Mouse (Mus musculus) retina, adult 2 months (tissue): ENCODE measurements around the gene Plod1.
"Not testable (repeated sequence)": the region's sequence is repeated elsewhere in the genome, so short reads cannot be mapped to it uniquely, and the experiment has no call there.

Source experiments
- DNase-seq: peaks from one replicate; pipeline ENCODE4 v3.0.0-alpha.2; 2012; ENCODE audit warnings: low read depth, low spot score

Plod1 gene

GRCm38 (mm10) chr4:147896411-147896810 is 40.2 kb downstream of the Plod1 start:
- DNase-seq = no peak

GRCm38 (mm10) chr4:147895815-147896330 is 40.7 kb downstream of the Plod1 start:
- DNase-seq = no peak

DNA sequence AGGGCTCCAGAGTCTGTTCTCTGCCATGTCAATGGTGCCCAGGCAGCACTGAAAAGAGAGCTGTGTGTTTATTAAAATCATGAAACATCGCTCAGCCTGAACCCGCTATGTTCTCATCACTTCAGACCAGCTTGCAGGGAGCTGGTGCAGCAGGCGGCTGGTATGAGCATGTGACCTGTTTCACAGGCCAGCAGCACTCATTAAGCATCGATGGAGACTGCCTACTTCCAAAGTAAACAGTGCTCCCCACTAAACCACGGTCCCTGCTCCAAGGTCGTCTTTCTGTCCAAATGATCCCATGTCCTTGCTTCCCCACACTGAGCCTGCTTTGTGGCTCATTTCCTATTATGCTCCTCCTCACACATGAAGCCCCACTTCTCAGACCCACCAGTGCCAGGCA is 46.2 kb downstream of the Plod1 start:
- DNase-seq = no peak

GRCm38 (mm10) chr4:147888237-147888636 is 48.3 kb downstream of the Plod1 start:
- DNase-seq = no peak

DNA sequence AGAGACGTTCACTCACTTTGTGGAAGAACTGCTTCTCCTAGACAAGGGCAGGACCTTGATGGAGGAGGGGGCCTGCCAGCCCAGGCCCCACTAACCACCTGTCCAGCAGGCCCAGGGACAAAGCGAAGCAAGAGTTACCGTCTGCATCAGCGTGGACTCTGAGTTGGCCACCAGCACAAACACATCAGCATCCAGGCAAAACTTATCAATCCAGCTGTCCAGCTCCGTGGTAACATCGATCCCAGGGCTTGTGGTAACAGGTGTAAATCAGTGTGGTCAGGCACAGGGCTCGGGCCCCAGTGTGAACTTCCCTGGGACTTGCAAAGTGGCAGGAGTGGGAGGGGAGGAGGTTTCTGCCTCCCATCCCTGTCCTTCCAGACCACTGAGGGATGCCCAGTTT is 49.3 kb downstream of the Plod1 start:
- DNase-seq = no peak

DNA sequence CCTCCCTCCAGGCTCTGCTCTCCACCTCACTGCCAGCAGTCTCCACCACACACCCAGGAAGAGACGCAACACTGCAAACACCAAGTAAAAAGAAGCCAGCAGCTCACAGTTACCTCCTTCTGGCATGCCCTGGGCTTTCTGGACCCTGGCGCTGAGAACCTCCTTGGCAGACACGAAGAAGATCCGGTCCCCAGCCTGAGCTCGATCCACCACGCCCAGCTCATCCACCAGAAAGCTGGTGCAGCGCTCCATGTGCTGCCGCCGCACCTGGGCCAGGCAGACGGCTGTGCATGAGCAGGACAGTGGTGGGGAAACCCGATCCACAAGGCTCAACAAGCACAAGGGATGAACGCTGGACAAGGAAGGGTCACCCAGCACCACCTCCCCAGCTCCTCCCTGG is 50.4 kb downstream of the Plod1 start:
- DNase-seq = no peak

- DNase-seq = no peak
These were observed 52.4 kb downstream of the Plod1 start for GRCm38 (mm10) chr4:147884138-147884537.

- no peak for DNase-seq
These were observed 53.5 kb downstream of the Plod1 start for GRCm38 (mm10) chr4:147883041-147883440.

GRCm38 (mm10) chr4:147881792-147882191 is 54.8 kb downstream of the Plod1 start:
- DNase-seq = no peak

- DNase-seq = no peak
These were observed 56.7 kb downstream of the Plod1 start for GRCm38 (mm10) chr4:147879865-147880264.

DNA sequence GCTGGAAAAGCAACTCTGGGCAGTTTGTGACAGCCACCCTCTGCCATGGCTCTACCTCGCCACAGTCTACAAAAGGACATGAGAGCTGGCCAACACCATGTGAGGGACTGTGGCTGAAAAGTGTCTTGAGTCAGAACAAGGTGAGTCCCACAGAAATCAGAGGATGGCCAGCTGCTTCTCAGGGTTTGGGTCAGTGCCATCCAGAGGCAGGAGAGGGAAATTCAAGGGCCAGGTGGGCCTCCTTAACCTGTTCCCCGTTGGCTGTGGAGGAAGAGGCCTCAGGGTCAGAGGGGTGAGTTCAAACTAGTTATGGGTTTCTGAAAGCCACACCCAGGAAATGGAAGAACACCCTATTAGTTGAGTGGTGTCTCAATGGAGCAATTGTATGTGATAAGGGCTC is 57.1 kb downstream of the Plod1 start:
- DNase-seq = no peak

DNA sequence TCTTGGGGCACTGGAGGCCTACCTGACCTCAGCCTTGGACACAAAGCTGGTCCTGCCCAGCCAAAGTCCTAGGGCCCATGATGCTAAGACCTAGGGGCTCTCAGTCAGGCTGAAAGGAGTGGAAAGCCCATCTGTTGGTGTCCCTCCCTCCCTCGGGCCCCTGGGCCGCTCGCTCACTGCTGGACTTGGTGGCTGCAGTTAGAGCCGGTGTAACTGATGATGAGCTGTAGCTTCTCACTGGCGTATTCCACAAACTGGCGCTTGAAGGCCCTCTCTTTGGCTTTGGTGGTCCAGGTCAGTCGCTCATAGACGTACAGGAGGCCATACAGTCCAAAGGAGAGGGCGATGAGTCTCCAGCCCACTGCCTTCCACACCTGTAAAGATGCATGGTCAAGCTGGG is 58.0 kb downstream of the Plod1 start:
- no peak for DNase-seq

DNA sequence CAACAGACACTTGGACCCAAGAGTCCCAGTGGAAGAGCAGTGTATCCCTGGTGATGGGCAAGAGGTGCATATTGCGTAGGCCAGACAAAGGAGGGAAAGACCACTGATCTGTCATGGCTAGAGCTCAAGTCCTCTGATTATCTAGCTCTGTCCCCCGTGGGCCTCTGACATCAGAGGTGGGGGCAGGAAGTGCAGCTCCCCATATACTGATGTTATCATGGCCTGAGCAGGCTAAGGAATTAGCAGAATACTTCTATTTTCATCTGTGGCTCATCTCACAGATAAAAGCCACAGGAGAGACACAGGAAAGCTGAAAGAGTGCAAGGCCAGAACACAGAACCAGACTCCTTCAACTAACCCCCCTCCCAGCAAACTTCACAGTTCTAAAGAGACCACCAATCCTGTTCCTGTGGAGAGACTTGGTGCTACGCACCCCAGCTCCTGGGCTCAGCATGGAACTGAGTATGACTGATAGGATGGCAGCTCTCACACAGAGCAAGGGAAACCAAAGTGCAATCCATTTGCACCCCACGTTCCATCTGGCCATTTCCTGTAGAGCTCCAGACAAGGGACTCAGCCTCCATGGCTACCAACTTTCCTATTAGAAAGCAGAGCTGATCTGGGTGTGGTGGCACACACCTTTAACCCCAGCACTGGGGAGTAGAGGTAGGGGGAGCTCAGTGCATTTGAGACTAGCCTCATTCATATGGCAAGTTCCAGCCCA is 60.6 kb downstream of the Plod1 start:
- DNase-seq = no peak

- DNase-seq = no peak
These were observed 67.3 kb downstream of the Plod1 start for GRCm38 (mm10) chr4:147869238-147869637.

- DNase-seq = peak; percentile 93
These were observed 68.0 kb downstream of the Plod1 start, which contains the start of the genes Miip and Fv1 for GRCm38 (mm10) chr4:147868450-147869031. TSS of gene Miip (minus strand) at chr4:147868816. TSS of gene Fv1 (plus strand) at chr4:147868979.

GRCm38 (mm10) chr4:147867563-147868449 is 68.8 kb downstream of the Plod1 start:
- DNase-seq = no peak

GRCm38 (mm10) chr4:147866793-147867192 is 69.8 kb downstream of the Plod1 start:
- not testable (repeated sequence) for DNase-seq

DNA sequence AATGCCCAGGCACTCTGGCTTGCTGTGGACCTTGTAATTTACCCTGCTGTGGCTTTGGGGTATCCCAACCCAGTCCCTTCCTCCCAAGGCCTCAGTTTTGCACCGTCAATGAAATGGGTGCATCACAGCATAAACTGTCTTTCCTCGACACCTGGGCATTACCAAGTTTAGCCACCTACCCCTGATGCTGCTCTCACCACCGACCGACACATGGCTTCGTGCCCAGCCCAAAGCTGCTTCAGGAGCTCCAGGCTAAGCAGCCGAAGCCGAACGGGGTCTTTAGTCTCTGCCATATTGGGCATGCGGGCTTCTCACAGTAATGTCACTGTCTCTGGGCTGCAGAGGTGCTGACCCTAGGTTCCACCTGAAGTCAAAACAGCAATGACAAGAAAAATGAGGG is 70.5 kb downstream of the Plod1 start:
- DNase-seq = no peak

GRCm38 (mm10) chr4:147865651-147866050 is 70.9 kb downstream of the Plod1 start:
- DNase-seq = no peak

DNA sequence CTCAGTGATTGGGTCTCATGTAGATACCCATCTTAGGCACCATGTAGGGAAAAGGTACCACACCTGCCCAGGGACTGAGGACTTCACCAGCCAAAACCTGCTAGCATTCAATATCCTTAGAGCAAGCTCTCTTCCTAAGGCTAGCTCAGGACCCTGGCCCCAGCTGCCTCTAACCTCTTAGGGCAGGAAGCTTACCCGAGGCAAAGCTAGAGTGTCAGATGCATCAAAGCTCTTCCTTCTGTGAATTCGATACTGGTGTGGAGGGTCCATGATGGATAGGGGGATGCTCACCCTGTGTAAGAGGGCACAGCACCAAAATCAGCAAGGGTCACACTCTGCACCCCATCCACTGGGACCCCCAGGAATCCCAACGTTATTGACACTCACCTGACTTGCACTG is 74.5 kb downstream of the Plod1 start:
- DNase-seq = no peak
